Mouse (Mus musculus): ENCODE measurements at regions not wholly inside any gene's neighbourhood (a gene's known extent, or its start where the extent isn't known, plus 50 kb on each side); places are given as distances from the start of the nearest gene placed in this dataset.

DNA sequence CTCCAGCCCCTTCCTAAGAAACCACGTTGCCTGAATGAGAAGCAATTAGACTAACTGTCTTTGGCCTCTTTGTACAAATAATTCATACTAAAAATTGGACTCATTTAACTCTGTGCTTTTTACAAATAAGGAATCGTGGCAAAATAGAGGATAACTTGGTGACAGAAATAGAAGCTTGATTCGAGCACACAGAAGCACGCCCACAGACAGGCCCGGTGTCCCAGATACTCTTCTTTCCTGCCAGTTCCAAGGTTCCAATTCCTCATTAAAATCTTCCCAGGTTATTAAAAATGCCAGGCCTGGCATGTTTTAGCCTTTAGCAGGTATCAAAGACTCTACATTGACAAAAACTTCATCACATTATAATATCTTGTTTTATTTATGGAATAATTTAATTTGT is 96.2 kb upstream of the Rxylt1 start:
- DNase-seq = no peak

DNA sequence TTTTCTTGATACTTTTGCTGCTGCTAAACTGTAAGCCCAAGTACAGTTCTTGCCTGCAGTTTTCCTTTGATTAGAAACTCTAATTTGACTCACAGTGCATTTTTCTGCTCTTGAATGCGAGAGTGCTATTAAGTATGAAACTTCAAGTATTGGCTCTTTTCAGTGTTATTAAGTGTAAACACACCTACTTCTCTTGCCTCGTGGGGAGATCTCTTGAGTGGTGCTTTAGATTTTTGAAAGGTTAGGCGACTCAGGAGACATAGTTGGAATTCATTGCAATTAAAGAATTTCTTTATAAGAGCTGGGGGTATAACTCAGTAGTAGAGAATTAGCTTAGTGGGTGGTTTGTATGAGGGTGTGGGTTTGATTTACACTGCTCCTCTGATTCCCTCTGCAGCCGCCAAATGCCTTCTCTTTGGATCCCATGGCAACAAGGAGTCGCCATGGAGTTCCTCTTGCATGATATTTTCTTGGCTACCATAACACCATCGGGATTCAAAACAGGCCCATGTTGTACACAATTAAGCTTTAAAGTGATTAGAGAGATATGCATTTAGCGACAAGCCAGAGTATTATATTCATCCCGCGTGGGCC is 88.1 kb upstream of the Rxylt1 start:
- DNase-seq = no peak

DNA sequence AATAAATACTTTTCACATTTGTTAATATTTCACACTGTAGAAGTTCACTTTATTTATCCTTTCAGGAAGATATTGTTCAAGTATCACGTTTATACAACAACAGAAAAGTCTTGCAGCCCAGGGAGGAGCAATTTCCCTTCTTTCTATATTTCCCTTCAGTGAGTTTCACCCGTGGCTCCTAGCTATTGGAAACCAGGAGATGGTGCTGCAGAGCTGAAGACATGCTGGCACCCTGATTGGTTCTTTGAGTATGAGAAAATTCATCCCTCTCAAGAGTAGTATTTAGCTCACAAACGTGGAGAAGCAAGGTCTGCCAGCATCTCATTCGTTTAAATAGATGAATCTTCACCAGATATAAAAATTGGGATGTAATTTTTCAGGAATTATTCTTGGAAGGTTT is 85.9 kb upstream of the Rxylt1 start:
- DNase-seq = peak; percentile 54

DNA sequence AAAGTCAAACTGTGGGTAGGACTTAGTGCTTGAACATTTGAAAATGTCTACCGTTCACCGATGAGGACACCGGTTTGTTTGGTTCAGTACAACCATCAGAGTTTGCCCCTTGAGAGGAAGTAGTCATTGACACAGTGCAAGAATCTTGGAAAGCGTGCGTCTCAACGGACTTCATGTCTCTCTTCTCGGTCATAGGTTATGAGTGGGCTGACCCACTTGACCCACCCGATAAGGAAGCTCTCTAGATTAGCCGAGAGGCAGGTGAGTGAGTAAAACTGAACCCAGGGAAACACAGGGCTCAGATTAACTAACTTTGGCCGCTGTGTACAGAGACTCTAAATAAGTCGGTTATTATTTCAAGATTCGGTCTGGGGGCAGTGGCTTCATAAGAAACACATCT is 51.9 kb upstream of the Rxylt1 start:
- DNase-seq = peak; percentile 7

DNA sequence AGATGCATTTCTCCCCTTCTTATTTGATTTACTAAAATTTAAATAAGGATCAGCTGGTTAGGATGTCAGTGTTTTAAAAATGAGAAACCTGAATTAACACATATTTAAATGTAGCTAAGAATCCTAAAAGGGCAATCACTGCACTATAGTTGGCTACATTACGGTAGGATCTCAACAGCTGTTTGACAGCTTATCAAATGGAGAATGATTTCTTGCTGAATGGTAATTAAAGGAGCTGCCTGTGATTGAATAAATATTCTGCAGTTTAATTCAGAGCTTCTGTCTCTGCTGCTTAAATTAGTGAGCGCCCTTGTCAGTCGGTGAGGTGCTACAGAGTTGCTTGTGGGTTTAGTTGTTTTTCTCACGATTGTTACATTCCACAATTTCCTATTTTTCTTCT is 51.4 kb upstream of the Rxylt1 start:
- DNase-seq = no peak

Data from lung, postnatal 14 days (tissue).